Comparison of ENCODE assay signal across 8 mouse cellular contexts in genomic region chr14:103843371-103844001, GRCm38 (mm10). TPM values are rescaled to one million over a fixed set of nuclear protein-coding genes. Genes with fewer than 3 reads are reported as not detected.
A peak's percentile ranks its signal among the peaks of the same experiment; 100 is the strongest.
DNase-seq lines count a peak whose midpoint lies in the region; ATAC-seq and TF ChIP-seq lines count a peak whose summit lies in the region.

No protein-coding gene starts in this region.

- WGBS in bone marrow, adult 2 months = under 1% methylated on average over 30 of the region's 30 CpGs

- no peaks in the 10 kb centered on the region for H3K36me3 ChIP-seq in ES-Bruce4 (ENCODE audit: control insufficient read depth, insufficient read depth, low read length, poor library complexity, severe bottlenecking)

- no peak overlapping the region for H3K27ac ChIP-seq in ES-Bruce4 (ENCODE audit: insufficient read depth, low read length)
- H3K27ac ChIP-seq in bone marrow, adult 2 months (ENCODE audit: control insufficient read depth, insufficient read depth, low read depth, low read length, poor library complexity) = no peak overlapping the region

- no peak for TF ChIP-seq CTCF in ES-Bruce4 (IDR thresholded peaks at IDR 0.05; ENCODE audit: low read depth, low read length)
- TF ChIP-seq CTCF in bone marrow, adult 2 months (IDR thresholded peaks at IDR 0.05; ENCODE audit: control insufficient read depth, insufficient read depth, low read length) = no peak

- no peak for TF ChIP-seq POLR2A in ES-Bruce4 (IDR thresholded peaks at IDR 0.05; ENCODE audit: insufficient read depth, low read length)
- TF ChIP-seq POLR2A in bone marrow, adult 2 months (IDR thresholded peaks at IDR 0.05; ENCODE audit: borderline replicate concordance, control insufficient read depth, low read depth, low read length) = no peak

- peaks cover 23% of the 10 kb centered on the region for H3K9me3 ChIP-seq in ES-Bruce4 (replicated peaks; ENCODE audit: control insufficient read depth, insufficient read depth, low read length, poor library complexity, severe bottlenecking)

- H3K9ac ChIP-seq in ES-Bruce4 (ENCODE audit: low read depth, poor library complexity, severe bottlenecking) = no peak overlapping the region

- peaks cover 1% of the 10 kb centered on the region; the same call in 1 of the 2 replicates for H3K27me3 ChIP-seq in ES-Bruce4 (ENCODE audit: control insufficient read depth, insufficient read depth, low read length, poor library complexity, severe bottlenecking)

- TF ChIP-seq EP300 in ES-Bruce4 (IDR thresholded peaks at IDR 0.05; ENCODE audit: insufficient read depth, low read depth, low read length) = no peak

- peak overlapping the region; percentile 36 for H3K4me3 ChIP-seq in ES-Bruce4 (ENCODE audit: low read depth, low read length)
- H3K4me3 ChIP-seq in bone marrow, adult 2 months (replicated peaks; ENCODE audit: control insufficient read depth, low read depth, low read length) = peak overlapping the region; percentile 33

- ATAC-seq in hematopoietic stem cell, adult 5-6 weeks (replicated peaks in 1 of 2; ENCODE audit: insufficient read depth in 1 of 2, low FRiP score in 2 of 2, low TSS enrichment in 1 of 2, low read depth in 1 of 2, poor library complexity in 2 of 2, severe bottlenecking in 2 of 2) = peak; percentile 60 to 67

- DNase-seq in forelimb bud, embryonic 11.5 days (ENCODE audit: low read depth, low spot score) = peak; percentile 26
- peak; percentile 22 to 49 for DNase-seq in layer of hippocampus, postnatal 25 days (ENCODE audit: extremely low spot score in 1 of 2, low spot score in 1 of 2)
- peak; percentile 16 for DNase-seq in lung, postnatal 25 days (ENCODE audit: low spot score)
- peak; percentile 56 for DNase-seq in retina, embryonic 14.5 days (ENCODE audit: low spot score)
- DNase-seq in c-Kit-positive CD71-positive TER-119-positive erythroid progenitor cells, embryonic 14.5 days (ENCODE audit: low spot score) = no peak

- no peaks in the 10 kb centered on the region for H3K4me1 ChIP-seq in ES-Bruce4 (ENCODE audit: control insufficient read depth, insufficient read depth, low read length)
- no peaks in the 10 kb centered on the region for H3K4me1 ChIP-seq in bone marrow, adult 2 months (ENCODE audit: control insufficient read depth, insufficient read depth, low read length)

RNA-seq across cellular contexts. Expression of gene Ednrb, which starts 0.7 kb away (rescaled TPM):
- polyA plus RNA-seq in ES-Bruce4 (2011; ENCODE audit: insufficient read depth, insufficient read length, low read depth, missing spikeins) = 0.19 and 0.23 TPM in 2 replicates
- 0.72 and 0.77 TPM in 2 replicates for polyA plus RNA-seq in bone marrow, adult 2 months (2011; ENCODE audit: insufficient read depth, insufficient read length, low replicate concordance, missing spikeins)
- 0.38 and 0.89 TPM in 2 replicates for total RNA-seq in hematopoietic stem cell, adult 5-6 weeks (2017)
- 10 to 100 TPM; 38.9 to 47.4 TPM for total RNA-seq in layer of hippocampus, postnatal 25 days (2021)

Comparison
In these comparisons a context has a peak if more than half of its experiments do, and no peak if none do; other contexts are left out.
1. RNA of gene Ednrb, which starts 0.7 kb away (total RNA-seq): 38.9 to 47.4 TPM in layer of hippocampus, postnatal 25 days; 0.38 to 0.89 TPM in hematopoietic stem cell, adult 5-6 weeks; every median in the first group is over 10 times any median in the second.